Mouse (Mus musculus): ENCODE measurements around the gene Ankmy1. TPM values are rescaled to one million over a fixed set of nuclear protein-coding genes. Genes with fewer than 3 reads are reported as not detected.
A peak's percentile ranks its signal among the peaks of the same experiment; 100 is the strongest.

Gene Ankmy1
- under 1 TPM; 0.75 to 0.82 TPM for total RNA-seq (2021)
- long read RNA-seq, experiment 1, partial matches to known transcripts, result 0 of 1 reads
- long read RNA-seq, experiment 1, other reads (novel, unspliced or antisense), result 1 of 1 reads
- long read RNA-seq, experiment 2, result 0 reads

GRCm38 (mm10) chr1:92902786-92903185, at the start of gene Ankmy1:
TSS of gene Ankmy1 (minus strand) at chr1:92902906.
- peak; percentile 80 for DNase-seq

- no peak for DNase-seq
Measured at GRCm38 (mm10) chr1:92950607-92951006, 47.9 kb upstream of the Ankmy1 start, which contains the start of gene Gpr35. TSS of gene Gpr35 (plus strand) at chr1:92950865.

GRCm38 (mm10) chr1:92949426-92949825, 46.7 kb upstream of the Ankmy1 start:
- DNase-seq, result peak; percentile 34

- no peak for DNase-seq
Measured at GRCm38 (mm10) chr1:92947966-92948365, 45.3 kb upstream of the Ankmy1 start.

- DNase-seq, result no peak
Measured at GRCm38 (mm10) chr1:92943219-92943989, 40.7 kb upstream of the Ankmy1 start.

- DNase-seq, result no peak
Measured at GRCm38 (mm10) chr1:92939746-92940145, 37.0 kb upstream of the Ankmy1 start.

- no peak for DNase-seq
Measured at GRCm38 (mm10) chr1:92937797-92938196, 35.1 kb upstream of the Ankmy1 start.

- no peak for DNase-seq
Measured at GRCm38 (mm10) chr1:92936467-92936866, 33.8 kb upstream of the Ankmy1 start.

- no peak for DNase-seq
Measured at GRCm38 (mm10) chr1:92935977-92936376, 33.3 kb upstream of the Ankmy1 start.

- DNase-seq, result peak; percentile 80
Measured at GRCm38 (mm10) chr1:92935054-92935962, 32.6 kb upstream of the Ankmy1 start.

GRCm38 (mm10) chr1:92934182-92934827, 31.6 kb upstream of the Ankmy1 start, which contains the start of gene Capn10:
TSS of gene Capn10 (plus strand) at chr1:92934376.
- peak; percentile 93 for DNase-seq

- DNase-seq, result no peak
Measured at GRCm38 (mm10) chr1:92933611-92934010, 30.9 kb upstream of the Ankmy1 start.

GRCm38 (mm10) chr1:92930171-92930706, 27.5 kb upstream of the Ankmy1 start:
- DNase-seq, result no peak

GRCm38 (mm10) chr1:92921496-92921895, 18.8 kb upstream of the Ankmy1 start:
- DNase-seq, result no peak

GRCm38 (mm10) chr1:92920474-92921200, 17.9 kb upstream of the Ankmy1 start:
- no peak for DNase-seq

- DNase-seq, result no peak
Measured at GRCm38 (mm10) chr1:92919775-92920174, 17.1 kb upstream of the Ankmy1 start.

GRCm38 (mm10) chr1:92919151-92919550, 16.4 kb upstream of the Ankmy1 start:
- no peak for DNase-seq

- DNase-seq, result no peak
Measured at GRCm38 (mm10) chr1:92916725-92917124, 14.0 kb upstream of the Ankmy1 start.

- no peak for DNase-seq
Measured at GRCm38 (mm10) chr1:92914993-92915392, 12.3 kb upstream of the Ankmy1 start.

- no peak for DNase-seq
Measured at GRCm38 (mm10) chr1:92914239-92914638, 11.5 kb upstream of the Ankmy1 start.

GRCm38 (mm10) chr1:92912286-92912685, 9.6 kb upstream of the Ankmy1 start:
- no peak for DNase-seq

All from adrenal gland, postnatal 10 days (tissue).